Mouse (Mus musculus): ENCODE results near the gene Gstm2.
"Not testable (repeated sequence)": the region's sequence is repeated elsewhere in the genome, so short reads cannot be mapped to it uniquely, and the experiment has no call there.

Gene Gstm2

GRCm38 (mm10) chr3:107996576-107996975, 10.3 kb upstream of the Gstm2 start:
- no peak for DNase-seq (ENCODE audit: low spot score)

DNA sequence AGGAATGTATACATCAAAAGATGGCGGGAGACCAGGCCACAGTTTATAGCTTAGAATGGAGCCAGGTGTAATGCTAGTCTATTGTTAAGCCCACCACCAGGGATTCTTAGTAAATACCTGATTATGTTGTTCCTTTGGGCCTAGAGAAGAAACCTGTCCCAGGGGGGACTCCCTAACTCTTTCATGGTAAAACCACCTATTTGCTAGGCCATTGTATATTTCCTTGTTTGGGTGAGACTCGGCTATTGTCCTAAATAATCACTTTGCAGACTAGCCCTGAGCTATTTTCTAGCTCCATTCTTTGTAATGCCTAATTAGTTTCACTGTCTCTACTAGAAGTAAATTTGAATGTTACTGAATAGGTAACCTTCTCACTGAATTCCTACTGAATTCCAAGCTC, 9.7 kb upstream of the Gstm2 start:
- DNase-seq (ENCODE audit: low spot score): not testable (repeated sequence)

- not testable (repeated sequence) for DNase-seq (ENCODE audit: low spot score)
Measured at GRCm38 (mm10) chr3:107985141-107985540, 1.1 kb downstream of the Gstm2 start.

DNA sequence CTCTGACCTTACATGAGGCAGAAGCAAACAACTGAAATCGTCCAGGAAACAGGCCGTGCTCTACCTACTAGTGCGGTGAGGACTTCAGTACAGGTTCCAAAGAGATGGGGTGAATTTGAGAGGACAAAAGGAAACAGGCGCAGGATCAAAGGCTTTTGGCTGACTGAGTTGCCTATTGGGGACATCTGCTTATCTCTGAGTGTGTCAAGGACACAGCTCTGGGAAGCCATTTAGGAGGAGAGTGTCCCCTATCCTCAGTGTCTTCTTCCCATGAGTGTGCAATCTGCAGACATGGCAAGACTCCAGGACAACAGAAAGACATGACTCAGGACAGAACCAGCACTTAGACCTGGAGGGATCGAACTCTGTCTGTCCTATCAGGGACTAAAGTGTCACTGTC, 1.8 kb downstream of the Gstm2 start:
- no peak for DNase-seq (ENCODE audit: low spot score)

- DNase-seq (ENCODE audit: low spot score): no peak
Measured at GRCm38 (mm10) chr3:107983771-107984170, 2.5 kb downstream of the Gstm2 start.

- DNase-seq (ENCODE audit: low spot score): no peak
Measured at GRCm38 (mm10) chr3:107982726-107983125, 3.5 kb downstream of the Gstm2 start.

- no peak for DNase-seq (ENCODE audit: low spot score)
Measured at GRCm38 (mm10) chr3:107981261-107981660, 5.0 kb downstream of the Gstm2 start.

GRCm38 (mm10) chr3:107977691-107978090, 8.6 kb downstream of the Gstm2 start:
- no peak for DNase-seq (ENCODE audit: low spot score)

- no peak for DNase-seq (ENCODE audit: low spot score)
Measured at GRCm38 (mm10) chr3:107974237-107974636, 12.0 kb downstream of the Gstm2 start.

DNA sequence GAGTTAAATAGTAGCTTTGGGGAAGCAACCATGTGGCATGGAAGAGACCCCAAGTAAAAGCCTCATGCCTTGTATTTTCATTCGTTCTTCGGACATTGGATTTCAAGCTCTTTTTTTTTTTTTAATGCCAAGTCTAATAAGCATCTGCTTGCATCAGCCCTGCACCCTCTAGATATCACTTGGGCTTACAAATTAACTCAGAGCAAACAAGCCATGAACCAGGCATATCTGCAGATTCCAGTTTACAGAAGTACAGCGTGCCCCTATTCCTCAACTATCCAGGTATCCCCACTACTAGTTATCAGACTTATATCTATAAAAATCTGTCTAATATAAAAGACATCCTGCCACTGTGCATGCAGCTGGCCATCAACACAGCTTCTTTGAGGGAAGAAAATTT, 14.2 kb downstream of the Gstm2 start:
- DNase-seq (ENCODE audit: low spot score): no peak

- DNase-seq (ENCODE audit: low spot score): not testable (repeated sequence)
Measured at GRCm38 (mm10) chr3:107971101-107971500, 15.2 kb downstream of the Gstm2 start.

GRCm38 (mm10) chr3:107968724-107969395, 17.4 kb downstream of the Gstm2 start, which contains the start of gene Gstm3:
Gene Gstm3 (minus strand): TSS chr3:107969283.
- DNase-seq (ENCODE audit: low spot score): no peak

DNA sequence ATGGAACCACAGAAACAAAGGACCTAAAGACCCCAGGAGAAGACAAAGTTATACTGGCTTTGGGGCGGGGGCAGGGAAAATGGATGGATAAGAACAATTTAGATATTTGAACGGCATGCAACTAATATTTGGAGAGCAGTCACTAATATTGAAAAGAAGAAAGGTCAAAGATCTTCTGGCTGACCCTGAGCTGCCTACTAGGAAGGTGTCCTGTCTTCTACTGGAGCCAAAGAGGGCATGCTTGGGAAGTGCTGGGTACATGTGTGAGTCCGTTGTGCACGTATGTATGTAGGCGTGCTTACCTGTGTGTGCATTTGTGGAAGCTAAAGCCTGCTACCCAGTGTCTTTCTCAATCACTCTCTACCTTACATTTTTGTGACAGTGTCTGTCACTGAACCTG, 19.6 kb downstream of the Gstm2 start:
- DNase-seq (ENCODE audit: low spot score): no peak

DNA sequence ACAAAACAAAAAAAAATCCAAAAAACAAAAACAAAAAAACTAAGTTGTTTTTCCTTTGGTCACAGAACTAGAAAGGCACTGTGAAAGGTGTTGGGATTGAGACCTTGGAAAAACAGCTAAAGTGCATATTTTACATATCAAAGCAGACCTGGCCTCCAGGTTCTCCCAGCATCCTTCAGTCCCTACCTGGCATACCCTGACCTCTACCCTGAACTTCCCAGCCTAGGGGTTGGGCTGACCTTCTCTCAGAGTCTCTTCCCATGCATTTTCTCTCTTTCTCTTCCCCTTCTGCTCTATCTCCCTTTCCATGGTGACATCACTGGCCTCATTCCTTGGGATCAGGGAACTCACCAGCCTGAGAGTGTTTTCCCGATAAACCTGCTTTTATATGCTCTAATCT, 20.7 kb downstream of the Gstm2 start:
- no peak for DNase-seq (ENCODE audit: low spot score)

- DNase-seq (ENCODE audit: low spot score): no peak
Measured at GRCm38 (mm10) chr3:107964656-107965308, 21.5 kb downstream of the Gstm2 start.

DNA sequence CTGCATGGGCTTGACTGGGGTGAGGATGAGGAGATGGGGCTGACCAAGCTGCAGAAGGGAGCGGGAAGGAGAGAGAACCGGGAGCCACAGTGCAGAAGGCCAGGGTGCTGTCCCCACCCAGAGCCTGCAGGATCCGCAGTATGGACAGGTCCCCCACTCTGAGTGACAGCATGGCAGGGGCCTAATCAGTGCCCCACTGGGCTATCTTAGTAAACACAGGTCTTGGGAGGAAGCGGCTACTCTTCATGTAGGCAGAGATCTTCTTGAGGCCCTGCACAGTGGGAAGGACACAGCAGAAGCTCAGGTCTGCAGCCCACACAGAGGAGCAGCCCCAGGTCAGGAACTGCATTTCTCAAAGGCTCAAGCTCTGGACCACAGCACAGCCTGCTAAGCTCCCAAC, 22.2 kb downstream of the Gstm2 start:
- DNase-seq (ENCODE audit: low spot score): no peak

GRCm38 (mm10) chr3:107955260-107955659, 31.0 kb downstream of the Gstm2 start:
- not testable (repeated sequence) for DNase-seq (ENCODE audit: low spot score)

DNA sequence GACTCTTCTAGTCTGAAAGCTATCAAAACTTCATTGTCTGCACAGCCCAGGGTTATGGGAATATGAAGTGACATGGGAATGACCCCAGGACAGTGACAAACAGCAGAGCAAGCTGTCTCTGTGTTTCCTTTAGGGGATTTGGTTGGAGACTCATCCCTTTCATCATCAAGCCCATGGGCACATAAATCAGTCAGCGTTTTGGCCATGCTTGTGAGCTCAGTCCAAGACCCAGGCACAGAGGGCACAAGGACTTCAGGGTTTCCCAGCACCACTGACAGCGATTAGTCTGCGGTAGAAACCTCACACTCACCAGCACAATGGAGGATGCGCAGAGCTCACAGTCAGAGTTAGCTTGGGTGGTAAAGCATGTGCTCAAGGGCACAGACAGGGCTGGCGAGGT, 32.3 kb downstream of the Gstm2 start:
- no peak for DNase-seq (ENCODE audit: low spot score)

- peak; percentile 54 for DNase-seq (ENCODE audit: low spot score)
Measured at GRCm38 (mm10) chr3:107953328-107953755, 32.9 kb downstream of the Gstm2 start.

DNA sequence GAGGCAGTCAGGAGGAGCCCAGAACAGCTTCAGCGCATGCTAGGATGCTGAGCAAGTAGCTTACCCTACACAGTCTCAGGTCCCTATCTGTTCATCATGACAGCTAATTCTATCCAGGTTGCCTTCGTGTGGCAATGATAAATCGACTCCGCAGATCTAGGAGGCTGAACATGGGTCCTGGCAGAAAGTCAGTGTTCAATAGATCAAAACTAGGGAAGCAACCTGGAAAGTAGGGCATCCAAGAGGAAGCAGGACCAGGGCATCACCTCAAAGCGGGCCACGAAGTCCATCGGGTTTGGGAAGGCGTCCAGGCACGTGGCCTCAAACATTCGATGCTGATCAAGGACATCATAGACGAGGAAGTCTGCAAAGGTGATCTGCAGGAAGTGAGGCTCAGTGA, 35.7 kb downstream of the Gstm2 start:
- DNase-seq (ENCODE audit: low spot score): no peak

- not testable (repeated sequence) for DNase-seq (ENCODE audit: low spot score)
Measured at GRCm38 (mm10) chr3:107949461-107949860, 36.8 kb downstream of the Gstm2 start.

- no peak for DNase-seq (ENCODE audit: low spot score)
Measured at GRCm38 (mm10) chr3:107945729-107946128, 40.5 kb downstream of the Gstm2 start.

DNA sequence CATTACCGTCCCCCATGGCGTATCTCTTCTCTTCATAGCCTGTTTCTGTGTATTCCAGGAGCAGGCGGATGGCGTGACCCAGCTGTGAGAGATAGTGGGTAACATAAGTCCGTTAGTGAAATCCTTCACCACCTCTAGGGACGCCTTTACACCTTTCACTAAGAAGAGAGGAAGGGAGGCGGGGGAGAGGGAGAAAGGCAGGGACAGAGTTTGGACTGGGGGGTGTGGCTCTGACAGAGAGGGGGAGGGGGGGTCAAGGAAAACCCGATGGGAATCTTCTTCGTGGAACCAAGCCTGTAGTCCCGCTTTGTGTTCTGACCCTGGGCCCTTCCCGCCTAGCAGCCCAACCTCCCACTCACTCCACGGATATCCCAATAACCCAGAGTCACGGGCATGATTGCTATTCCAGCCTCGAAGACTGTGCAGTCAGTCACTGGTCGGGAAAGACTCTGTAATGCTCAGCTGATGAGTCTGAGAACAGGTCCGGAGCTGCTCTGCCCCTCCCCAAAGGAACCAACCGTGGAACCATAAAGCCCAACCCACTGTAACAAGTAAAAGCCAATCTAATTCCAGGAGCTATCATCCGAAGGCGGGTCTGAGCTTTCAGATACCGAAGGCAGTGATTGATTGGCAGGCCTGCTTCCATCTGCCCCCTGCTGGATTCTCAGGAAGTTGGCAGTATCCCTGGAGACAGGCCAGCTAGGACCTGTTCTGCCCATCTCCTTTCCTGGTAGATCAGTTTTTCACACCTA, 42.8 kb downstream of the Gstm2 start, which contains the start of gene Gstm6:
Gene Gstm6 (minus strand): TSS at position 511 of the 752 bp plus-strand sequence.
- peak; percentile 74 for DNase-seq (ENCODE audit: low spot score)

All from retina, embryonic 14.5 days (tissue).